24 mouse cellular contexts compared by ENCODE assay signal in genomic region chr7:72444016-72444415, GRCm38 (mm10).
"Had no signal": no experiment of that assay in that cellular context is flagged by ENCODE, and none has a peak within 500 bp of the region (broad histone marks: within the 10 kb centered on the region; RNA-seq: fewer than 3 reads in every experiment).

No protein-coding gene starts in this region.

- H3K27ac ChIP-seq: heart, adult 2 months; heart, embryonic 13.5 days; heart, embryonic 15.5 days; hindbrain, embryonic 13.5 days; hindbrain, embryonic 15.5 days; hindbrain, postnatal 0 days; kidney, embryonic 15.5 days; kidney, postnatal 0 days; limb, embryonic 13.5 days; limb, embryonic 15.5 days; liver, embryonic 12.5 days; liver, embryonic 14.5 days had no signal

- DNase-seq: gastrocnemius, postnatal 36 days; heart, adult 11 months; heart, adult 2 months; heart, postnatal 14 days; heart, postnatal 36 days; kidney, adult 11 months; kidney, adult 2 months; kidney, adult 9 months; kidney, postnatal 14 days; kidney, postnatal 36 days; layer of hippocampus, adult 9-11 months; layer of hippocampus, postnatal 36 days; left cerebral cortex, postnatal 4 days had no signal

- H3K4me3 ChIP-seq: heart, adult 2 months; heart, embryonic 13.5 days; heart, embryonic 15.5 days; hindbrain, embryonic 13.5 days; hindbrain, embryonic 15.5 days; kidney, embryonic 15.5 days; limb, embryonic 13.5 days; limb, embryonic 15.5 days; liver, embryonic 12.5 days had no signal
